Mouse (Mus musculus): ENCODE results near the gene Atp6v0b. TPM values are rescaled to one million over a fixed set of nuclear protein-coding genes. Genes with fewer than 3 reads are reported as not detected.

Atp6v0b gene
- polyA plus RNA-seq (2015; fragmentation: Nextera tagmentation; extraction: Ambion mirVana) = 176 and 184 TPM in 2 replicates

DNA sequence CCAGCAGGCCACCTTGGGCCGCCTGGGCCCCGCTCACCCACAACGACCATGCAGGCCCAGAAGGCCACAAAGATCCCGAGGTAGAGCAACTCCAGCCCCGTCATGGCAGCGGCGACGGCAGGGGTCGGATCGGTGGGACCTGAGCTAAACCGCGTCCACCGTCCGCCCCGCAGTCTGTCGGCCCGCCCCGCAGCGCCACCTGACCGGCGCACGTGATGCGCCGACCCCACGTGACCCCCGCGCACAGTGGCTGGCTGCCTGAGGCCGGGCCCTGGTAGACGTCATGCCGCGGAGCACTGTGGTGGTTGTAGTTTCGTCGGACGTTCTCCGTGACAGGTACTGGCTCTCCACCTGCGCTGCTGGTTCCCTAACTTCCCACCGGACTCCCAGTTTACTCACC is at the start of gene Atp6v0b:
Atp6v0b (minus strand) TSS at position 201 of the 400 bp plus-strand sequence.
- no peak within 1 kb of the TSS for H3K27ac ChIP-seq
- H3K9me3 ChIP-seq = no peaks in the 10 kb centered on the region
- H3K9ac ChIP-seq = peak within 1 kb of the TSS; percentile 85
- under 1% methylated on average over 37 of the region's 37 CpGs for WGBS
- ATAC-seq (ENCODE audit: low FRiP score, low read depth) = peak; percentile 88
- peak within 1 kb of the TSS; percentile 92 for H3K4me3 ChIP-seq
- H3K27me3 ChIP-seq = no peaks in the 10 kb centered on the region
- H3K4me1 ChIP-seq = peaks cover 36% of the 10 kb centered on the region
- peak within 1 kb of the TSS; percentile 90 for H3K4me2 ChIP-seq (replicated peaks)
- peaks cover 32% of the 10 kb centered on the region for H3K36me3 ChIP-seq

DNA sequence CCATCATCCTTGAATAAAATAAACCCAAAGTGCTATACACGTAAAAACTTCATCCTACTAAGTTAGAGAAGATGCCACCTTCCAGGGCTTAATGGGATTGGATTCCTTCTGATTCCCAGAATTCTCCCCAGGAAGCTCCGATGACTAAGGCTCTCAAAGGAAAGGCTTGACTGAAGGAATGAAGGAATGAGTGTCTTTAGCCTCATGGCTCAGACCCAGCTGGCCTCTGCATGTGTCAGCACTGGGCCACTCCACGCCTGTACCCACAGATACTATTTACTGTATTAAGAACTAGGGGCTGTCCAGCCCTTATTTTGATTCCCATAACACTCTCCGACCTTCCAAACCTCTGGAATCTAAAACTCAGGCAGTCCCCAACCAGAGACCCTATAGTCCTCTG is 46.9 kb upstream of the Atp6v0b start:
- Histone ChIP-seq H3K4me2 (replicated peaks) (no peak overlapping the region), H3K9me3 (no peaks in the 10 kb centered on the region), H3K27me3 (0 out of 2 replicates have a peak, but pooled peaks cover 4% of the 10 kb centered on the region), H3K27ac (no peak overlapping the region), H3K36me3 (peaks cover 29% of the 10 kb centered on the region), H3K9ac (no peak overlapping the region), H3K4me3 (no peak overlapping the region), H3K4me1 (peaks cover 13% of the 10 kb centered on the region)
- ATAC-seq (ENCODE audit: low FRiP score, low read depth) = no peak
- WGBS = 91% methylated on average over 4 of the region's 4 CpGs

DNA sequence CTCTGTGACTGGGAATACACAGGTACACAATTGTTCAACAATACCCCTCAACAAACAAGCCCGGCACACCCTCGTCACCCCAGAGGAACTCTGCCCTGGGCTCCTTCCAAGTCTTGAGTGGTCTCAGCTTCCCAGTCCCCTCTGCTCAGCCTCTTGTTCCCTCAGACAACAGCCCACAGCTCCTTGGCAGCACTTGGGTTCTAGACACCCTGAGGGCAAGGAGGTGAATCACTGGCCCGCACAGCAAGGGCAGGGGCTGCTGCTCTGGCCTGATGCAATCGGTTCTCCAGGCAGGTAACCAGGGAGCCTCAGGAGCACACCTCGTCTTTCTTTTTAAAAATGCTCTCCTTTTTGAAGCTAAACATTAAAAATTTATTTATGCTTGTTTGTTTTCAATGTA is 46.1 kb upstream of the Atp6v0b start:
- Histone ChIP-seq H3K27ac (no peak overlapping the region), H3K36me3 (peaks cover 28% of the 10 kb centered on the region), H3K9me3 (no peaks in the 10 kb centered on the region), H3K4me2 (replicated peaks) (no peak overlapping the region), H3K27me3 (0 out of 2 replicates have a peak, but pooled peaks cover 4% of the 10 kb centered on the region), H3K4me3 (no peak overlapping the region), H3K4me1 (peaks cover 21% of the 10 kb centered on the region), H3K9ac (no peak overlapping the region)
- ATAC-seq (ENCODE audit: low FRiP score, low read depth) = no peak
- 73% methylated on average over 5 of the region's 5 CpGs for WGBS

DNA sequence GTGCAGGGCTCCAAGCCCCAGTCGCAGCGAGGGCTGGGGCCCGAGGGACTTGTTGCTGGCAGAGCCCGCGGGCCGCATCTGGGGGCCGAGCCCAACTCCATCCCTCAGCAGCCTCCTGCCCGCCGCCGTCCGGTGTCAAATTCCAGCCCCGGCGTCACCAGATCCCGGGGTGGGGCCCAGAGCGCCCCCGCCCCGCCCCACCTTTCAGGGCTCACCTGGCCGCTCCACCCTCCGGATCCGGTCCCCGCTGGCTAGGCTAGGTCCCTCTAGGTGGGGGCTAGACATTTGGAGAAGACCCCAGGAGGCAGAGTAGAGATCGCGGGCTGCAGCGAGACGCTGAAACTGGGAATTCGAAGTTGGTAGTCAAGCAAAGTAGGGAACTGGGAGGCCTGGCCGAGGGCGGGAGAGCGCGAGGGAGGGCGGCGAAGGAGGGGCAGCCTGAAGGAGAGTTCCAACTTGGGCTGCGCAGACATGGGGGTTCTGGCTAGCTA is 42.3 kb upstream of the Atp6v0b start, which contains the start of gene Artn:
Artn (minus strand) TSS at position 373 of the 491 bp plus-strand sequence.
- peaks cover 36% of the 10 kb centered on the region for H3K27me3 ChIP-seq
- H3K27ac ChIP-seq = peak within 1 kb of the TSS; percentile 65
- peak within 1 kb of the TSS; percentile 53 for H3K4me3 ChIP-seq
- H3K4me1 ChIP-seq = peaks cover 42% of the 10 kb centered on the region
- H3K9ac ChIP-seq = peak within 1 kb of the TSS; percentile 68
- ATAC-seq (ENCODE audit: low FRiP score, low read depth) = peak; percentile 58
- WGBS = under 1% methylated on average over 33 of the region's 33 CpGs
- no peaks in the 10 kb centered on the region for H3K9me3 ChIP-seq
- peaks cover 13% of the 10 kb centered on the region for H3K36me3 ChIP-seq
- peak within 1 kb of the TSS; percentile 95 for H3K4me2 ChIP-seq (replicated peaks)

DNA sequence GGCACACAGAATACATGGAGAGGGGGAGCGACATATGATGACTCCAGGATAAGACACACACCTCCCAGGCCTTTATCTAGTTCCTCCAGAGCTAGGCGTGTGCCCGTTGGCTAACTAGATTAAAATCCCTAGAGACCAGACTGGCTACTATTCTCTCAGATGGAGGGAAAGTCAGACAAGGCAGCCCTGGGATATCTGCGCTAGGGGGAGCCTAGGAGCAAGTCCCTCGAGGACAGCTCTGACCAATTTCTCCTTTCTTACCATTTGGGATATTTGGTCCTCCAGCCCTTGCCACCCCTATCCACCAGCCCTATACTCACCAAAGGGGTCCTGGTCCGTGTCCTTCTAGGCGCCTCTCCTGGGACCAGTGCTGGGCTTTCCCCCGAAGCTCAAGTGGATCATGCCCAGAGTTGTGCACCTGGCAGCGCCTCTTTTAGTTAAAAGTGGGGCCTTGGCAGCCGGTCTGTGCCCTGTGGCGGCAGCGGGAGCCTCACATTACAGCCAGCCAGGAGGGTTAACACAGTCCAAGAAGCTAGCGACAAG is 41.6 kb upstream of the Atp6v0b start:
- peaks cover 42% of the 10 kb centered on the region for H3K4me1 ChIP-seq
- H3K9me3 ChIP-seq = no peaks in the 10 kb centered on the region
- H3K4me3 ChIP-seq = peak overlapping the region; percentile 53
- ATAC-seq (ENCODE audit: low FRiP score, low read depth) = no peak
- peak overlapping the region; percentile 68 for H3K9ac ChIP-seq
- H3K4me2 ChIP-seq (replicated peaks) = peak overlapping the region; percentile 95
- H3K27ac ChIP-seq = peak overlapping the region; percentile 65
- 2% methylated on average over 13 of the region's 13 CpGs for WGBS
- H3K27me3 ChIP-seq = peaks cover 36% of the 10 kb centered on the region
- H3K36me3 ChIP-seq = peaks cover 13% of the 10 kb centered on the region

DNA sequence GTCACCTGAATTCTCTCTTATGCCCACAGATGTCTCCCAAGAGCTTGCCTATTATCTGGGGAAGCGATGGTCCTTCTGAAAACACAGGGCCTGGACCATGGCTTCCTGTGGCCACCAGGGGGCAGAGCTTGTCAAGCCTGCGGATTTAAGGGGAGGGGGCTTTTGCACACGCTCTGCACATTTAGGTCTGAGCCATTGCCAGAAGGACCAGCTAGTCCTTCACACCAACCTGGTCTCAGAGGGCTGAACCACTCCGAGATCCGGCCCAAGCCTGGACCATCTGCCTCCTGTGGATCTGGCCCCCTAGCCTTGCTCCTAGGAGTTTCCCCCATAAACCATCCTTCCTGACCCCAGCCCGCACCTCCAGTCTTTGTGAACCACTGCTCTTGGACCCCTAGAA is 41.1 kb upstream of the Atp6v0b start:
- H3K36me3 ChIP-seq = peaks cover 13% of the 10 kb centered on the region
- peak overlapping the region; percentile 53 for H3K4me3 ChIP-seq
- H3K27me3 ChIP-seq = peaks cover 36% of the 10 kb centered on the region
- H3K27ac ChIP-seq = 0 out of 2 replicates have a peak overlapping the region, but pooled peaks have one; percentile 65
- 0 out of 2 replicates have a peak overlapping the region, but pooled peaks have one; percentile 25 for H3K9ac ChIP-seq
- 10% methylated on average over 6 of the region's 6 CpGs for WGBS
- H3K4me1 ChIP-seq = peaks cover 42% of the 10 kb centered on the region
- ATAC-seq (ENCODE audit: low FRiP score, low read depth) = no peak
- H3K4me2 ChIP-seq (replicated peaks) = peak overlapping the region; percentile 95
- no peaks in the 10 kb centered on the region for H3K9me3 ChIP-seq

DNA sequence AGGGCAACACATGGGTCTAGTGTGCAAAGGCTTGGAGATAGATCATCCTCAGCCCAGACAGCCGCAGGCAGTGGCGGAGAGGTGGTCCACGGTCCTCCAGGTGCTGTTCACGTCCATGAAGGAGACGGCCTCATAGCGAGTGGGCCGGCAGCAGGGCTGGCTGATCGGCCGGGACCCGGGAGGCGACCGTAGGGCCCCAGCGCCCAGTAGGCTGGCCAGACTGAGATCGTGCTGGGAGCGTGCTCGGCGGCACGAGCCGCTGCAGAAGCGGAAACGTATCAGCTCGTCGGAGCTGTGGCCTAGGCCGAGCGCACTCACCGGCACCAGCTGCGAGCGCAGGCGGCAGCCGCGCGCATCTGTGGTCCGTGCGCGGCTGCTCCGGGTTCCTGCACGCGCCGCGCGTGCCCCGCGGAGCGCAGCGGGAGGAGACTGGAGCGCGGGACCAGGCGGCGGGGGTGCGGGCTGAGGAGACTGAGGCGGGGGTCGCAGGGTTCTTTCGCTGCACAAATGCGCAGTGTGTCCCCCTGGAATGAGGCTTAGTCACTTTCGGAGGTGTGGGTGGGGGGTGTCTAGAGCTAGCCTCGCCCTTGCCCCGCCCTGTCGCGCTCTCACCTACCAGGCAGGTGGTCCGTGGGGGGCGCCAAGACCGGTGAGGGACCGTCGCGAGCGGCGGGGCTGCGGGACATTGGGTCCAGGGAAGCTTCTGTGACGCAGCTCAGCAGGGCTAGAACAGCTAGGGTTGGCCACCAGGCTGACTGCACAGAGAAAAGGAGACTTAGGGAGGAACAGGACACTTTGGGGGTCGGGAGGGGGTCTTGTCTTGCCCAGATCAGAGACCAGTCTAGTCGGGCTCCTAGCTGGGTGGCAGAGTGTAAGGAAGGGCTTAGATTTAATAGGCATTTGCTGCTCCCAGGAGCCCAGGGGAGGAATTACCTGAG is 39.7 kb upstream of the Atp6v0b start:
- H3K27ac ChIP-seq = no peak overlapping the region
- H3K4me3 ChIP-seq = peak overlapping the region; percentile 48
- peak overlapping the region; percentile 95 for H3K4me2 ChIP-seq (replicated peaks)
- 0 out of 2 replicates have a peak, but pooled peaks cover 2% of the 10 kb centered on the region for H3K36me3 ChIP-seq
- H3K9ac ChIP-seq = peak overlapping the region; percentile 68
- 1% methylated on average over 71 of the region's 71 CpGs for WGBS
- peaks cover 36% of the 10 kb centered on the region for H3K27me3 ChIP-seq
- H3K4me1 ChIP-seq = peaks cover 42% of the 10 kb centered on the region
- no peaks in the 10 kb centered on the region for H3K9me3 ChIP-seq
- peak; percentile 37; the same call in 1 of the 2 replicates for ATAC-seq (ENCODE audit: low FRiP score, low read depth)

DNA sequence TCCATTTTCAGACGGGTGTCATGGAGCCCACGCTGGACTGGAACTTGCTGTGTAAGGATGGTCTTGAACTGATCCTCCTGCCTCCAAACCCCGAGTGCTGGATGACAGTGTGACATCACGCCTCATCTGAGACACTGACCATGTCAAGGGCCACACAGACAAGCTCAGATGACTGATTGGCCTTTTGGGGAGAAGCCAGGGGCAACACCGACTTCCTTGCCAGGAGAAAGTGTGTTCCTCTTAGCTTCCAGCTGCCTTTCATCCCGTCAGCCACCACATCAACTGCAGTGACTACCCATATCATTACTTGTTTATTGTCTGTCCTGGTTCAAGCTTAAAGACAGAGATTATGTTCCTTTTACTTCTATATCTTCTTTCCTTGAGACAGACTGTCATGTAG is 37.8 kb upstream of the Atp6v0b start:
- Histone ChIP-seq H3K9ac (no peak overlapping the region), H3K36me3 (no peaks in the 10 kb centered on the region), H3K9me3 (no peaks in the 10 kb centered on the region), H3K4me1 (peaks cover 38% of the 10 kb centered on the region), H3K4me3 (no peak overlapping the region), H3K27me3 (peaks cover 33% of the 10 kb centered on the region), H3K27ac (no peak overlapping the region), H3K4me2 (replicated peaks) (no peak overlapping the region)
- ATAC-seq (ENCODE audit: low FRiP score, low read depth) = no peak
- WGBS = 74% methylated on average over 4 of the region's 6 CpGs

DNA sequence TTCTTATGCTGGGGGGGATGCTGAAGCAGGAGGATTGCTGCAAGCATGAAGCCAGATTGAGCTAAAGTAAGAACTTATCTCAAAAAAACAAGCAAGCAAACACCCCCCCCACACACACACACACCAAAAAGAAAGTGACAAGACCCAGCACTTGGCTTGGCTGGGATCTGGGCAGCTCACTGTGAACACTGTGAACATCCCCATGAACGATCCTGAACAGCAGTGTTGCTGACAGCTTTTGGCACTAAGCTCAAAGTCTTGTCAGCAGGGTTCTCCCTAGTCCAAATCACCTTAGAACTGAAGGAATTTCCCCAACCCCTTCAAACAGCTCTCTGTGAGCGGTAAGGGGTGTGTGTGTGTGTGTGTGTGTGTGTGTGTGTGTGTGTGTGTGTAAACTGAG is 36.3 kb upstream of the Atp6v0b start:
- peaks cover 32% of the 10 kb centered on the region for H3K27me3 ChIP-seq
- no peaks in the 10 kb centered on the region for H3K36me3 ChIP-seq
- WGBS = 47% methylated on average over 2 of the region's 2 CpGs
- no peak overlapping the region for H3K9ac ChIP-seq
- H3K4me2 ChIP-seq (replicated peaks) = no peak overlapping the region
- no peak overlapping the region for H3K27ac ChIP-seq
- H3K4me3 ChIP-seq = no peak overlapping the region
- peaks cover 23% of the 10 kb centered on the region for H3K4me1 ChIP-seq
- ATAC-seq (ENCODE audit: low FRiP score, low read depth) = no peak
- no peaks in the 10 kb centered on the region for H3K9me3 ChIP-seq

DNA sequence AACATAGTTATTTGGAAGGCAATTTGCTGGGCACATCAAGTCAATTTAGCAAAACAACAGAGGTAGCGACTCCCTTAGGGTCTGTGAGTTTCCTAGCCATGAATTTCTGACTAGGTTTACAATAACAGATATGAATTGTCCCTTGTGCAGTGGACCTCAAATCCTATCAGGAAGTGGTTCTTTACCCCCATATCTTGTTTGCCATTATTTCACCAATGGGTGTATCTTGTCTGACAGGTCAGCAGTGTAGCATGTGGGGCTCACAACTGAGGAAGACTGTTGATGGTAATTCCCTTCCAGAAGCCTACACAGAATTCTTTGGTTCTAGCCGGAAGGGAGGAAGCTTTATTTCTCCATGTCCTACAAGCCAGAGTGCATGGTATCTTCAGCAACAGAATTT is 34.2 kb upstream of the Atp6v0b start:
- no peak for ATAC-seq (ENCODE audit: low FRiP score, low read depth)
- WGBS = 86% methylated on average over 2 of the region's 2 CpGs
- no peak overlapping the region for H3K4me3 ChIP-seq
- no peak overlapping the region for H3K4me2 ChIP-seq (replicated peaks)
- no peaks in the 10 kb centered on the region for H3K36me3 ChIP-seq
- H3K4me1 ChIP-seq = peaks cover 3% of the 10 kb centered on the region
- H3K9ac ChIP-seq = no peak overlapping the region
- peaks cover 15% of the 10 kb centered on the region for H3K27me3 ChIP-seq
- no peaks in the 10 kb centered on the region for H3K9me3 ChIP-seq
- no peak overlapping the region for H3K27ac ChIP-seq

DNA sequence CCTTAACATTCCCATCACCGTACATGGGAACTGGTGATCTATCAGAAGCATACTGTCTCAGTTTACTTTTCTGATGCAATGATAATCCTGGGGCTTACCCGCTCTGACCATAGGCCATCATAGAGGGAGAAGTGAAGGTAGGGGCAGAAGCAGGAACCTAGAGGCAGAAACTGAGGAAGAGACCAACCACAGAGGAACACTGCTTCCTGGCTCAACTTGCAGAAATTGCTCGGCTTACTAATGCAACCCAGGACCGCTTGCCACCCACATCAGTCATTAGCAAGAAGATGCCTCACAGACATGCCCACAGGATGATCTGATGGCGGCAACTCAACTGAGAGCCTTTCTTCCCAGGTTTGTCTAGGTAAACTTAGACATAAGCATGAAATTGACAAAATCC is 31.6 kb upstream of the Atp6v0b start:
- H3K9ac ChIP-seq = no peak overlapping the region
- H3K36me3 ChIP-seq = no peaks in the 10 kb centered on the region
- no peaks in the 10 kb centered on the region for H3K27me3 ChIP-seq
- no peak for ATAC-seq (ENCODE audit: low FRiP score, low read depth)
- H3K9me3 ChIP-seq = no peaks in the 10 kb centered on the region
- 85% methylated on average over 5 of the region's 5 CpGs for WGBS
- H3K4me3 ChIP-seq = no peak overlapping the region
- peaks cover 15% of the 10 kb centered on the region for H3K4me1 ChIP-seq
- H3K4me2 ChIP-seq (replicated peaks) = no peak overlapping the region
- no peak overlapping the region for H3K27ac ChIP-seq

DNA sequence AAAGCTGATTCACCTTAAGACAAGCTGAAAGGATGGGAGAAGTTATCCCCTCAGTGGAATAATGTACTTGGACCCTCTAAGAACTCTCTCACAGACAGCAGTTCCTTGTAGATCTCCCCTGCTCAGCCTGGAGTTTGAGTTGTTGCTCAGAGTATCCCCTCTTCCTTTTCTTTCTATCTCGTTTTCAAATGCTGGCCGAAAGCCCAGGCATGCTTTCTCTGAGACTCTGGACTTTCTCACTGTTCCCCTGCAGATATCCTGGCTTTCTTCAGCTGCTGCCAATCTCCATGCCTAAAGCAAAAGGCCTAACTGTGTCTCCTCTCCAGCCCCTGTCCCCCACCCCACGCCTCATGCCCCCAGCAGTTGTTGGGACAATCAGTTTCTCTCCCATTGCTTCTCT is 31.1 kb upstream of the Atp6v0b start:
- Histone ChIP-seq H3K27me3 (no peaks in the 10 kb centered on the region), H3K36me3 (no peaks in the 10 kb centered on the region), H3K4me1 (peaks cover 20% of the 10 kb centered on the region), H3K9ac (no peak overlapping the region), H3K4me2 (replicated peaks) (no peak overlapping the region), H3K27ac (no peak overlapping the region), H3K4me3 (no peak overlapping the region), H3K9me3 (no peaks in the 10 kb centered on the region)
- no peak for ATAC-seq (ENCODE audit: low FRiP score, low read depth)
- 64% methylated on average over 3 of the region's 3 CpGs for WGBS
